Mouse (Mus musculus) layer of hippocampus, postnatal 25 days (tissue): ENCODE data around the gene Serinc2. TPM values are rescaled to one million over a fixed set of nuclear protein-coding genes. Genes with fewer than 3 reads are reported as not detected.

Experiments used
- DNase-seq, 2 experiments: peaks; one replicate each; pipeline ENCODE4 v3.0.0; 2022; ENCODE audit warnings: mixed read lengths in 2 of 2, low spot score in 1 of 2; ENCODE audit errors: extremely low spot score in 1 of 2
- total RNA-seq, 2 experiments: library from RNA; stranded (reverse); gene quantifications; 2 replicates each; pipeline ENCODE4 v1.2.3; 2021

Gene Serinc2
- 10 to 100 TPM in 1 of 2 experiments, 1 to 10 TPM in 1; 9.2 to 12.9 TPM for total RNA-seq

GRCm38 (mm10) chr4:130279105-130279504 is at the start of gene Serinc2:
Gene Serinc2, minus strand, starts transcription at chr4:130279205.
- DNase-seq, result no peak

GRCm38 (mm10) chr4:130327366-130327765 is 48.4 kb upstream of the Serinc2 start:
- DNase-seq, result no peak

GRCm38 (mm10) chr4:130325446-130325845 is 46.4 kb upstream of the Serinc2 start:
- DNase-seq, result no peak

- no peak for DNase-seq
Measured at GRCm38 (mm10) chr4:130323607-130324006, 44.6 kb upstream of the Serinc2 start.

- no peak for DNase-seq
Measured at GRCm38 (mm10) chr4:130323165-130323564, 44.2 kb upstream of the Serinc2 start.

GRCm38 (mm10) chr4:130322567-130322966 is 43.6 kb upstream of the Serinc2 start:
- no peak for DNase-seq

GRCm38 (mm10) chr4:130321640-130322039 is 42.6 kb upstream of the Serinc2 start:
- DNase-seq, result no peak

- DNase-seq, result no peak
Measured at GRCm38 (mm10) chr4:130319564-130319963, 40.6 kb upstream of the Serinc2 start.

- no peak for DNase-seq
Measured at GRCm38 (mm10) chr4:130318122-130318521, 39.1 kb upstream of the Serinc2 start.

GRCm38 (mm10) chr4:130316691-130317090 is 37.7 kb upstream of the Serinc2 start:
- DNase-seq, result no peak

- no peak for DNase-seq
Measured at GRCm38 (mm10) chr4:130315771-130316527, 36.9 kb upstream of the Serinc2 start.

- DNase-seq, result no peak
Measured at GRCm38 (mm10) chr4:130313552-130313951, 34.5 kb upstream of the Serinc2 start.

GRCm38 (mm10) chr4:130312526-130312925 is 33.5 kb upstream of the Serinc2 start:
- DNase-seq, result no peak

- no peak for DNase-seq
Measured at GRCm38 (mm10) chr4:130309254-130309653, 30.2 kb upstream of the Serinc2 start.

- DNase-seq, result peak; percentile 61 to 62
Measured at GRCm38 (mm10) chr4:130308231-130309081, 29.5 kb upstream of the Serinc2 start, which contains the start of the genes Fabp3 and Gm10570. Gene Fabp3, plus strand, starts transcription at chr4:130308595. Gene Gm10570, minus strand, starts transcription at chr4:130308674.

GRCm38 (mm10) chr4:130307851-130308230 is 28.8 kb upstream of the Serinc2 start:
- DNase-seq, result peak in 1 of 2 experiments; percentile 23

GRCm38 (mm10) chr4:130306796-130307630 is 28.0 kb upstream of the Serinc2 start:
- DNase-seq, result no peak

GRCm38 (mm10) chr4:130304746-130305145 is 25.7 kb upstream of the Serinc2 start:
- no peak for DNase-seq

- no peak for DNase-seq
Measured at GRCm38 (mm10) chr4:130302285-130302870, 23.4 kb upstream of the Serinc2 start.

GRCm38 (mm10) chr4:130299629-130300018 is 20.6 kb upstream of the Serinc2 start:
- no peak for DNase-seq
